Mouse (Mus musculus): ENCODE data around the gene Aif1l. TPM values are rescaled to one million over a fixed set of nuclear protein-coding genes. Genes with fewer than 3 reads are reported as not detected.
"Not testable (repeated sequence)": the region's sequence is repeated elsewhere in the genome, so short reads cannot be mapped to it uniquely, and the experiment has no call there.

The Aif1l gene
- polyA plus RNA-seq, 2 experiments, result 1.3 to 1.5 TPM

GRCm38 (mm10) chr2:31905682-31906081, 44.3 kb upstream of the Aif1l start:
- Histone ChIP-seq H3K4me3 (ENCODE audit: insufficient read depth in 1 of 2, low read depth in 2 of 2, low read length in 2 of 2) (no peak overlapping the region), H3K4me2 (ENCODE audit: low read depth) (no peak overlapping the region), H3K9ac (replicated peaks) (no peak overlapping the region), H3K4me1 (replicated peaks; ENCODE audit: control insufficient read depth in 2 of 2, insufficient read depth in 2 of 2, low read length in 1 of 2) (no peaks in the 10 kb centered on the region), H3K9me3 (ENCODE audit: control insufficient read depth, low read length) (no peaks in the 10 kb centered on the region), H3K27me3 (ENCODE audit: control insufficient read depth, insufficient read depth, low read length) (no peaks in the 10 kb centered on the region), H3K27ac (no peak overlapping the region), H3K36me3 (replicated peaks; ENCODE audit: control insufficient read depth, insufficient read depth, low read depth) (no peaks in the 10 kb centered on the region)
- DNase-seq (ENCODE audit: low read depth in 3 of 3, low spot score in 3 of 3) (no peak), ATAC-seq (ENCODE audit: insufficient read depth) (no peak)
- TF ChIP-seq EP300 (IDR thresholded peaks at IDR 0.05; ENCODE audit: low read depth) (no peak), CTCF (IDR thresholded peaks at IDR 0.05; ENCODE audit: low read depth) (no peak)
- WGBS (ENCODE audit: insufficient replicate concordance), result 27% methylated on average over 9 of the region's 9 CpGs

GRCm38 (mm10) chr2:31906407-31906806, 43.5 kb upstream of the Aif1l start:
- Histone ChIP-seq H3K4me1 (replicated peaks; ENCODE audit: control insufficient read depth in 2 of 2, insufficient read depth in 2 of 2, low read length in 1 of 2) (no peaks in the 10 kb centered on the region), H3K27ac (no peak overlapping the region), H3K4me3 (ENCODE audit: insufficient read depth in 1 of 2, low read depth in 2 of 2, low read length in 2 of 2) (no peak overlapping the region), H3K27me3 (ENCODE audit: control insufficient read depth, insufficient read depth, low read length) (no peaks in the 10 kb centered on the region), H3K4me2 (ENCODE audit: low read depth) (no peak overlapping the region), H3K9me3 (ENCODE audit: control insufficient read depth, low read length) (no peaks in the 10 kb centered on the region), H3K9ac (replicated peaks) (no peak overlapping the region), H3K36me3 (replicated peaks; ENCODE audit: control insufficient read depth, insufficient read depth, low read depth) (no peaks in the 10 kb centered on the region)
- DNase-seq (ENCODE audit: low read depth in 3 of 3, low spot score in 3 of 3) (no peak), ATAC-seq (ENCODE audit: insufficient read depth) (no peak)
- WGBS (ENCODE audit: insufficient replicate concordance), result 60% methylated on average over 9 of the region's 9 CpGs
- TF ChIP-seq CTCF (IDR thresholded peaks at IDR 0.05; ENCODE audit: low read depth) (no peak), EP300 (IDR thresholded peaks at IDR 0.05; ENCODE audit: low read depth) (no peak)

GRCm38 (mm10) chr2:31912575-31912974, 37.4 kb upstream of the Aif1l start:
- DNase-seq (ENCODE audit: low read depth in 3 of 3, low spot score in 3 of 3), result no peak
- Histone ChIP-seq H3K4me2 (ENCODE audit: low read depth) (no peak overlapping the region), H3K27me3 (ENCODE audit: control insufficient read depth, insufficient read depth, low read length) (no peaks in the 10 kb centered on the region), H3K36me3 (replicated peaks; ENCODE audit: control insufficient read depth, insufficient read depth, low read depth) (no peaks in the 10 kb centered on the region), H3K4me3 (ENCODE audit: insufficient read depth in 1 of 2, low read depth in 2 of 2, low read length in 2 of 2) (no peak overlapping the region), H3K9me3 (ENCODE audit: control insufficient read depth, low read length) (no peaks in the 10 kb centered on the region), H3K9ac (replicated peaks) (no peak overlapping the region), H3K27ac (no peak overlapping the region), H3K4me1 (replicated peaks; ENCODE audit: control insufficient read depth in 2 of 2, insufficient read depth in 2 of 2, low read length in 1 of 2) (no peaks in the 10 kb centered on the region)
- 72% methylated on average over 4 of the region's 4 CpGs for WGBS (ENCODE audit: insufficient replicate concordance)
- no peak for ATAC-seq (ENCODE audit: insufficient read depth)
- peak; percentile 51 for TF ChIP-seq CTCF (IDR thresholded peaks at IDR 0.05; ENCODE audit: low read depth)
- no peak for TF ChIP-seq EP300 (IDR thresholded peaks at IDR 0.05; ENCODE audit: low read depth)

GRCm38 (mm10) chr2:31914213-31914612, 35.7 kb upstream of the Aif1l start:
- not testable (repeated sequence) for H3K27ac ChIP-seq; H3K4me3 ChIP-seq (ENCODE audit: insufficient read depth in 1 of 2, low read depth in 2 of 2, low read length in 2 of 2); H3K9ac ChIP-seq (replicated peaks); ATAC-seq (ENCODE audit: insufficient read depth); H3K4me1 ChIP-seq (replicated peaks; ENCODE audit: control insufficient read depth in 2 of 2, insufficient read depth in 2 of 2, low read length in 1 of 2); H3K27me3 ChIP-seq (ENCODE audit: control insufficient read depth, insufficient read depth, low read length); H3K4me2 ChIP-seq (ENCODE audit: low read depth); H3K36me3 ChIP-seq (replicated peaks; ENCODE audit: control insufficient read depth, insufficient read depth, low read depth); DNase-seq (ENCODE audit: low read depth in 3 of 3, low spot score in 3 of 3); H3K9me3 ChIP-seq (ENCODE audit: control insufficient read depth, low read length)
- peak; percentile 7; the same call in 1 of the 2 replicates for TF ChIP-seq CTCF (IDR thresholded peaks at IDR 0.05; ENCODE audit: low read depth)

GRCm38 (mm10) chr2:31915112-31915511, 34.8 kb upstream of the Aif1l start:
- DNase-seq (ENCODE audit: low read depth in 3 of 3, low spot score in 3 of 3) (peak; percentile 38 to 46 (median 38)), ATAC-seq (ENCODE audit: insufficient read depth) (no peak)
- TF ChIP-seq CTCF (IDR thresholded peaks at IDR 0.05; ENCODE audit: low read depth) (peak; percentile 94), EP300 (IDR thresholded peaks at IDR 0.05; ENCODE audit: low read depth) (no peak)
- H3K36me3 ChIP-seq (replicated peaks; ENCODE audit: control insufficient read depth, insufficient read depth, low read depth), result no peaks in the 10 kb centered on the region
- H3K27ac ChIP-seq, result no peak overlapping the region
- H3K4me1 ChIP-seq (replicated peaks; ENCODE audit: control insufficient read depth in 2 of 2, insufficient read depth in 2 of 2, low read length in 1 of 2), result no peaks in the 10 kb centered on the region
- no peak overlapping the region for H3K4me2 ChIP-seq (ENCODE audit: low read depth)
- H3K9me3 ChIP-seq (ENCODE audit: control insufficient read depth, low read length), result no peaks in the 10 kb centered on the region
- H3K4me3 ChIP-seq (ENCODE audit: insufficient read depth in 1 of 2, low read depth in 2 of 2, low read length in 2 of 2), result no peak overlapping the region
- WGBS (ENCODE audit: insufficient replicate concordance), result 23% methylated on average over 4 of the region's 4 CpGs
- no peaks in the 10 kb centered on the region for H3K27me3 ChIP-seq (ENCODE audit: control insufficient read depth, insufficient read depth, low read length)
- H3K9ac ChIP-seq (replicated peaks), result no peak overlapping the region

Measured in liver, embryonic 14.5 days (tissue).